Mouse (Mus musculus): ENCODE measurements around the gene Vmn1r8.
"Not testable (repeated sequence)": the region's sequence is repeated elsewhere in the genome, so short reads cannot be mapped to it uniquely, and the experiment has no call there.

Gene Vmn1r8

DNA sequence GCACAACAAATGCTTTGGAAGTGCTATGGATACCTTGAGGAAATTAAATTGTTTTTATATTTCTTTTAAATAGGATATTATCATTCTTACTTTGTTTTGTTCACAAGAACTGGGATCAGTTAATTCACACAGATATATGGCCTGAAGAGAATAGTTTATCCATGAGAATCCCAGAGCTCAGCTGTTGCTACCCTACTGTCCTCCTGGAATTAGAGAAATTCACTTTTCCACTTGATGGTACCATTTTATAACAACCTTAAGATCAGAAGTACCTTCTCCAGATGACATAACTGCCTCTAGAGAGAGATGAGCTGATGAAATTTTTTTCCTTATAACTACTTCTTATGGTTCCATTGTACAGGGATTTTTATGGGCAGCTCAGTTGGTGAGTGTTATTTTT is at the start of gene Vmn1r8:
Gene Vmn1r8, plus strand, starts transcription at position 301 of the 400 bp plus-strand sequence.
- DNase-seq, result no peak

DNA sequence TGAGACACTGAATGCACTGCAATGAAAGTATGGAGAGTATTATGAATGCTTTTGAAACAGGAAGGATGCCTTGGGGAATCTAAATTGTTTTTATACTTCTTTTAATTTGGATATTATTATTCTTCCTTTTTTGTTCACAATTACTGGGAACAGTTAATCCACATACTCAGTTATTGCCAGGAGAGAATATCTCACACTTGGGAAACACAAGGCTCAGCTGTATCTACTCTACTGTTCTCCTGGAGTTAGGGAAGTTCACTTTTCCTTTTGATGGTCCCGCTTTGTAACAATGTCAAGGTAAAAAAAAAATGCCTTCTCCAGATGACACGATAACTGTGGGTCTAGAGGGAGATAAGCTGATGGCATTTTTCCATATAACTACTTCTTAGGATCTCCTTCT is 35.1 kb upstream of the Vmn1r8 start, which contains the start of gene Vmn1r6:
Gene Vmn1r6, plus strand, starts transcription at position 301 of the 400 bp plus-strand sequence.
- no peak for DNase-seq

DNA sequence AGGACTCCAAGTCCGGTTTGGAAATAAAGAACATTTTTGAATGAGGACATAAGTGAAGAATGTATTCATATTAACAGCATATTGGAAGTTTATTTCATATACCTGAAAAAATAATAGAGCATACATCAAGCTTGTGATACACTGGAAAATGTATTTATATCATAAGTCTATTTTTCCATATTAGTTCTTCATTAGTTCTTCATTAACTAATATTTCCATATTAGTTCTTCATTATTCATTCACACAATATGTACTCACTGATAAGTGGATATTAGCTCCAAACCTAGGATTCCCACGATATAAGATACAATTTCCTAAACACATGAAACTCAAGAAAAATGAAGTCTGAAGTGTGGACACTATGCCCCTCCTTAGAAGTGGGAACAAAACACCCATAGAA is 6.9 kb upstream of the Vmn1r8 start, which contains the start of gene Vmn1r7:
Gene Vmn1r7, minus strand, starts transcription at position 101 of the 400 bp plus-strand sequence.
- DNase-seq, result not testable (repeated sequence)

DNA sequence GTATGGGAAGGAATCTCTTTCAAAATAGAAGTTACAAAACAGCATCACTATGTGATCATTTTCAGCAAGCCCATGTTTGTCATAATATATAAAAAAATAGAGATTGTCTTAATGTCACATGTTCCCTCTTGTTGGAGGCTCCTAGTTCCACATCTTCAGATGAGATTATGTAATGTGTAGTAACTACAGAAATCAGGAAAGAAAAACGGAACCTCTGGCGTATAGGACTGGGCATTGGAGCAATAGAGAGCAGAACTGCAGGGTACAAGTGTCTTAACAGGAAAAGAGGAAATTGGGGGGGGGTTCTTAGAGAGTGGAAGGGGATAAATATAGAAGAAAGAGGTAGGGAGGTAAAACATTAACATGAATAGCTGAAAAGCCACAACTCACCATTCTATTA is 2.6 kb downstream of the Vmn1r8 start:
- no peak for DNase-seq

DNA sequence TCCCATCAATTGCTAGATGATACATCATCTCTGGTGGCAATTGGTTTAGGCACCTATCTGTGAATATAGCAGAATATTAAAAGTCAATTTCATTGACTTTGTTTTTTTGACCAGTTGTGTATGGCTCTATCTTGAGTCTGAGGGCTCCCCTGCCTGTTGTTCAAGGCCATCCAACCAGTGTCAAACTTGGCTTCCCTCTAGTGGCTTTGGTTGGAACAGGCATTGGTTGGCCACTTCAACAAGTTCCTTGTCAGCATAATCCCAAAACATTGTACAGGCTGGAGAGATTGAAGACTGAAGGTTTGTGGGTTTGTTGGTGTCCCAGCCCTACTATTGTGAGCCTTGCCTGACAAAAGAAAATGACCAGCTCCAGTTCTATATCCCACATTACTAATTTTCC is 31.6 kb downstream of the Vmn1r8 start:
- DNase-seq, result peak; percentile 0

DNA sequence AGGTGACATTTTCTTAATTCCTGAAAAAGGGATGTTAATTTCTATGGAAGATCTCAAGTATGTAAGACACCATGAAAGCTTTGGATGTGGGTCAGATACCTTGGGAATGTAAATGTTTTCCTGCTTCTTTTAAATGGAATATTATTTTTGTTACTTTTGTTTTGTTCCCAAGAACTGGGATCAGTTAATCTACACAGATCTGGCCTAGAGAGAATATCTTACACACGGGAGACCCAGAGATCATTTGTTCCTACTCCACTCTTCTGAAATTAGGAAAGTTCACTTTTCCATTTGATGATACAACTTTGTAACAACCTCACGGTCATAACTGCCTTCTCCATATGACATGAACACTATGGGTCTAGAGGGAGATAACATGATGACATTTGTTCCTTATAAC is 34.4 kb downstream of the Vmn1r8 start, which contains the start of gene Vmn1r9:
Gene Vmn1r9, plus strand, starts transcription at position 301 of the 400 bp plus-strand sequence.
- DNase-seq, result no peak

Measured in lung, postnatal 36 days (tissue).